Mouse (Mus musculus): ENCODE measurements around the gene Fmo5. TPM values are rescaled to one million over a fixed set of nuclear protein-coding genes. Genes with fewer than 3 reads are reported as not detected.

Fmo5 gene
- polyA plus RNA-seq, 1 experiment, result 2.5 TPM

Other genes starting within 250 kb of the Fmo5 start
- not detected in 2 replicates for gene Olfr1402, start 206.8 kb upstream of the Fmo5 start, polyA plus RNA-seq (2012; rRNA removed)
- gene Chd1l, start 18.6 kb upstream of the Fmo5 start, polyA plus RNA-seq (2012; rRNA removed), result 7.1 and 7.8 TPM in 2 replicates
- gene Prkab2, start 29.4 kb downstream of the Fmo5 start, polyA plus RNA-seq (2012; rRNA removed), result 25.0 and 26.1 TPM in 2 replicates
- gene Gm17651, start 45.9 kb downstream of the Fmo5 start, polyA plus RNA-seq (2012; rRNA removed), result not detected in 2 replicates